Mouse (Mus musculus): ENCODE data around the gene Zfp560. TPM values are rescaled to one million over a fixed set of nuclear protein-coding genes. Genes with fewer than 3 reads are reported as not detected.

Gene Zfp560
- polyA plus RNA-seq (2012; ENCODE audit: low replicate concordance): 0.24 and 0.43 TPM in 2 replicates

DNA sequence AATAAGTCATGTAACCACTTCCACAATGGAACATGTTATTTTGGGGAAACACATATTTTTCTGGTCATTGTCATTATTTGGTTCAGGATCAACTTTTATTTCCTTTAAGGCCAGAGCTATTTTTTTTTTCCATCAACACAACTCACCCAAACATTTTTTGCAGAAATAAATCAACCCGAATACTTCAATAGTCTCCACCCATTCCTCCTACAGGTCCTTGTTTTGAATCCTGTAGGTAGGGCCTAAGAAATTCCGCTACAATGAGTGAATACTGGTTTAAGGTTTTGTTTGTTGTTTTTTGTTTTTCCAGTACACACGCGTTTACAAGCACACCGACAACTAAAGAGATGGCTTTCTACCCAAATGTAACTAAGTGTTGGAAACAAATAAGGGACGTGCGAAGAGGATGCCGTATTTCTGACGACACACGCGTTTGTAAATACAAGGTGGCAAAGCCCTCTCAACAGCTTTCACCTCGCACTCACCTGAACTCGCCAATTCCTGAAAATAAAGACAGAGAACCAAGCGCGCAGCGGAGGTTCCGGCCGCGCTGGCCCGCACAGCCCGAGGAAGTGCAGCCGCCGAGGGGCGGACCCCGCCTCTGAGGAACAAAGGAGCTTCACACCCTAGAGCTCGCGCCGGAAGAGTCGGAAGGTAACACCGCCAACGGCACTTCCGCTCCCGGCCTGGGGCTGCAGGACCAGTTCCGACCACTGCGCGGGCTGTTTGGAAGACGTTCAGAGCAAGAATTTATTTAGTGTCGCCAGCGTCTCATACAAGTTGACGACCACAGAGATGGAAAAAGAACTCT, at the start of gene Zfp560:
Gene Zfp560 (minus strand): TSS at position 646 of the 811 bp plus-strand sequence.

GRCm38 (mm10) chr9:20335994-20336393, 49.0 kb downstream of the Zfp560 start, which contains the start of gene Olfr18:
Gene Olfr18 (minus strand): TSS chr9:20336094.

DNA sequence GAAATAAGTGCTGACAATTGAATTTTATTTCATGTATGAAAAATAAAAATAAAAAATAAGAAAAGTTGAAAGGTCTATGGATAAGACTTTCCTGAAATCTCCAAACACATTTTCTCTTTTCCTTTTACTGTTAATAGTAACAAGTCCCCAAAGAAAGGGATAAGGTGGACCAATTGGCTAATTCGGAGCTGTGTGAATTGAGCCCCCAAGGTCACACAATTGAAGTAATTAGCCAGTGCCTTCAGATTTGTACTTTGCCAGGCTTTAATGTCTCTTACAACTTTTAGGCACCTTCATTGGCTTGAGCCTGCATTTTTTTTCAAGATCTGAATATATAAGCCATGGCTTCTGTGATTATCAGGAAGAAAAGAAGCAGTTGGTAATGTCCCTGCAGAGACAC, 86.7 kb downstream of the Zfp560 start, which contains the start of gene Olfr873:
Gene Olfr873 (plus strand): TSS at position 301 of the 400 bp plus-strand sequence.

Other genes with a start within 250 kb of the Zfp560 start
- not detected in 2 replicates for gene Olfr870, start 211.1 kb downstream of the Zfp560 start, polyA plus RNA-seq (2012; ENCODE audit: low replicate concordance)
- gene Olfr871, start 173.0 kb downstream of the Zfp560 start, polyA plus RNA-seq (2012; ENCODE audit: low replicate concordance): not detected in 2 replicates
- gene Olfr872, start 148.1 kb downstream of the Zfp560 start, polyA plus RNA-seq (2012; ENCODE audit: low replicate concordance): not detected in 2 replicates
- gene Olfr39, start 102.8 kb downstream of the Zfp560 start, polyA plus RNA-seq (2012; ENCODE audit: low replicate concordance): not detected in 2 replicates
- gene Olfr873, start 86.6 kb downstream of the Zfp560 start, polyA plus RNA-seq (2012; ENCODE audit: low replicate concordance): 0.03 TPM in 1 of 2 replicates, not detected in the other
- gene Olfr18, start 49.1 kb downstream of the Zfp560 start, polyA plus RNA-seq (2012; ENCODE audit: low replicate concordance): not detected in 2 replicates
- gene Zfp26, start 75.0 kb upstream of the Zfp560 start, polyA plus RNA-seq (2012; ENCODE audit: low replicate concordance): 0.08 and 0.38 TPM in 2 replicates
- gene Zfp426, start 107.6 kb upstream of the Zfp560 start, polyA plus RNA-seq (2012; ENCODE audit: low replicate concordance): 2.6 and 3.1 TPM in 2 replicates
- gene Zfp266, start 136.2 kb upstream of the Zfp560 start, polyA plus RNA-seq (2012; ENCODE audit: low replicate concordance): 0.42 and 1.4 TPM in 2 replicates
- 4.7 and 16.6 TPM in 2 replicates for gene Zfp846, start 196.1 kb upstream of the Zfp560 start, polyA plus RNA-seq (2012; ENCODE audit: low replicate concordance)

All from leukemia stem cell, adult 10-12 weeks (primary cell).